Mouse (Mus musculus) embryo, embryonic 11 days (tissue): ENCODE data around the gene Oas3.

ENCODE experiments used
- DNase-seq: peaks from one replicate; pipeline ENCODE4 v3.0.0-alpha.2; 2015

Oas3 gene

GRCm38 (mm10) chr5:120751206-120751605 lies 26.3 kb downstream of the Oas3 start:
- no peak for DNase-seq

GRCm38 (mm10) chr5:120749688-120750087 lies 27.8 kb downstream of the Oas3 start, which contains the start of gene Oas2:
Gene Oas2, minus strand, starts transcription at chr5:120749853.
- no peak for DNase-seq

- DNase-seq: peak; percentile 59
Measured at GRCm38 (mm10) chr5:120746451-120746850, 31.0 kb downstream of the Oas3 start.

- peak; percentile 52 for DNase-seq
Measured at GRCm38 (mm10) chr5:120742125-120742524, 35.3 kb downstream of the Oas3 start.

GRCm38 (mm10) chr5:120734380-120734990 lies 43.0 kb downstream of the Oas3 start:
- no peak for DNase-seq

- DNase-seq: no peak
Measured at GRCm38 (mm10) chr5:120733696-120734095, 43.8 kb downstream of the Oas3 start.

- DNase-seq: no peak
Measured at GRCm38 (mm10) chr5:120732740-120733139, 44.7 kb downstream of the Oas3 start.

GRCm38 (mm10) chr5:120729319-120729718 lies 48.1 kb downstream of the Oas3 start:
- DNase-seq: no peak

- no peak for DNase-seq
Measured at GRCm38 (mm10) chr5:120725811-120726455, 51.5 kb downstream of the Oas3 start.

- no peak for DNase-seq
Measured at GRCm38 (mm10) chr5:120721005-120721404, 56.5 kb downstream of the Oas3 start.

GRCm38 (mm10) chr5:120718600-120719378 lies 58.7 kb downstream of the Oas3 start:
- no peak for DNase-seq

GRCm38 (mm10) chr5:120717136-120717535 lies 60.3 kb downstream of the Oas3 start:
- no peak for DNase-seq

- DNase-seq: peak; percentile 85
Measured at GRCm38 (mm10) chr5:120714314-120714713, 63.1 kb downstream of the Oas3 start.

GRCm38 (mm10) chr5:120712721-120713120 lies 64.7 kb downstream of the Oas3 start:
- no peak for DNase-seq

- DNase-seq: no peak
Measured at GRCm38 (mm10) chr5:120711827-120712226, 65.6 kb downstream of the Oas3 start, which contains the start of gene Dtx1. Gene Dtx1, minus strand, starts transcription at chr5:120711927.

- peak; percentile 47 for DNase-seq
Measured at GRCm38 (mm10) chr5:120711416-120711815, 66.0 kb downstream of the Oas3 start.

GRCm38 (mm10) chr5:120710826-120711248 lies 66.6 kb downstream of the Oas3 start:
- no peak for DNase-seq

GRCm38 (mm10) chr5:120710161-120710825 lies 67.2 kb downstream of the Oas3 start:
- peak; percentile 63 for DNase-seq

- DNase-seq: peak; percentile 47
Measured at GRCm38 (mm10) chr5:120706976-120707375, 70.5 kb downstream of the Oas3 start.

- DNase-seq: peak; percentile 69
Measured at GRCm38 (mm10) chr5:120706541-120706940, 70.9 kb downstream of the Oas3 start.

- DNase-seq: no peak
Measured at GRCm38 (mm10) chr5:120704421-120704820, 73.0 kb downstream of the Oas3 start.

GRCm38 (mm10) chr5:120703660-120704059 lies 73.8 kb downstream of the Oas3 start:
- DNase-seq: no peak
